Mouse (Mus musculus): Measurements from ENCODE around the gene Gemin2. TPM values are rescaled to one million over a fixed set of nuclear protein-coding genes. Genes with fewer than 3 reads are reported as not detected.
"Not testable (repeated sequence)": the region's sequence is repeated elsewhere in the genome, so short reads cannot be mapped to it uniquely, and the experiment has no call there.

The Gemin2 gene
- polyA plus RNA-seq (2015; fragmentation: Nextera tagmentation; extraction: Ambion mirVana), result 30.3 and 30.7 TPM in 2 replicates

DNA sequence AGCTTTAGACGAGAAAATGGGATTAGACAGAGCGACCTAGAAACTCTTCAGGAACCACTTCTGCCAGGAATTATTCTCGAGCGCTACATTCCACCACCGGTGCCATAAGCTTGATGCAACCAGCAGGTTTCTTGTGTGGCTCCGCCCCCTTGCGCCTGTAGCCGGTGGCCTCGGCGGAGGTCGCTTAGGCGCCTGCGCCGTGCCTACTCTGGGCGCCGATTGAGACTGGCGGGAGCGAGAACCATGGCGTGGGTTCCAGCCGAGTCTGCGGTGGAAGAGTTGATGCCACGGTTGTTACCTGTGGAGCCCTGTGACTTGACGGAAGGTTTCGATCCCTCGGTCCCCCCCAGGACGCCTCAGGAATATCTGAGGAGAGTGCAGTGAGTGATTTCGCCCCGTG lies at the start of gene Gemin2:
TSS of gene Gemin2 (plus strand) at position 160 of the 400 bp plus-strand sequence.
- Histone ChIP-seq H3K4me1 (ENCODE audit: insufficient read depth, low read length) (peaks cover 26% of the 10 kb centered on the region), H3K27ac (ENCODE audit: low read length) (peak within 1 kb of the TSS; percentile 93), H3K36me3 (ENCODE audit: insufficient read depth, low read length) (peaks cover 10% of the 10 kb centered on the region), H3K27me3 (ENCODE audit: insufficient read depth, low read length) (no peaks in the 10 kb centered on the region), H3K4me3 (ENCODE audit: low read length) (peak within 1 kb of the TSS; percentile 76), H3K9me3 (ENCODE audit: low read length) (no peaks in the 10 kb centered on the region), H3K9ac (replicated peaks; ENCODE audit: low read length) (peak within 1 kb of the TSS; percentile 84), H3K4me2 (replicated peaks; ENCODE audit: low read depth, low read length) (peak within 1 kb of the TSS; percentile 77)
- ATAC-seq (ENCODE audit: low FRiP score, low TSS enrichment), result peak; percentile 79
- WGBS, result 0% methylated on average over 28 of the region's 28 CpGs

DNA sequence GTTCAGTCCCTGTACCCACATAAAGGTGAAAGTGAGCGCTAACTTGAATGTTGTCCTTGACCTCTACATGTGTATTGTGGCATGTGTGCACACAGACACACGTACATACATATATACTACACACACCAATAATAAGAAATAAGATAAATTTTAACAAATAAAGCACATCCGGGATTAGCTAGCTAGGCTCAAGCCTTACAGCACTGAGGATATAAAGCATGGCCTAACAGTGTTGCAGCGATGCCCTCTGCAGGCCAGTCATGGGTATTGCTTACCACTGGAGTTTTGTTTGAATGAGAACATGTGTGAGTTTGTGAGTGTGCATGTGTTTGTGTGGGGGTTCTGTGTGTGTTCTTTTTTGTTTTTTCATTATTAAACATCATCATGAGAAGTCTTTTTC lies 48.6 kb upstream of the Gemin2 start:
- H3K9ac ChIP-seq (replicated peaks; ENCODE audit: low read length), result no peak overlapping the region
- no peak overlapping the region for H3K4me3 ChIP-seq (ENCODE audit: low read length)
- no peaks in the 10 kb centered on the region for H3K4me1 ChIP-seq (ENCODE audit: insufficient read depth, low read length)
- no peak overlapping the region for H3K27ac ChIP-seq (ENCODE audit: low read length)
- peak; percentile 42; the same call in 1 of the 2 replicates for ATAC-seq (ENCODE audit: low FRiP score, low TSS enrichment)
- no peaks in the 10 kb centered on the region for H3K27me3 ChIP-seq (ENCODE audit: insufficient read depth, low read length)
- WGBS, result 70% methylated on average over 4 of the region's 4 CpGs
- no peak overlapping the region for H3K4me2 ChIP-seq (replicated peaks; ENCODE audit: low read depth, low read length)
- peaks cover 53% of the 10 kb centered on the region for H3K36me3 ChIP-seq (ENCODE audit: insufficient read depth, low read length)
- H3K9me3 ChIP-seq (ENCODE audit: low read length), result no peaks in the 10 kb centered on the region

DNA sequence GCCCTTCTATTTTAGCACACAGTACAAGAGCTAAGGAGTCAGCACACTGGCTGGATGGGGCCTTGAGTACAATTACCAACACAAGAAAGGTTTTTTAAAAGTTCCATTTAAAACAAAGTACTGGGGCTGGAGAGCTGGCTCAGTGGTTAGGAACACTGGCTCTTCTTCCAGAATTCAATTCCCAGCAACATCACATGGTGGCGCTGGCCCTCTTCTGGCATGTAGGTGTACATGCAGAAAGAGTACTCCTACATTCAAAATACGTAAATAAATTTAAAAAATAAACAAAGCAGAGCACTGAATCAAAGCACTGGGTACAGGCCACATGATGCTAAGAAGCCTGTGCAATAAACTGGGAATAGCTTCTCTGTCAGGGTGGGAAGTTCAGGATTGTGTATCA lies 36.2 kb upstream of the Gemin2 start:
- no peak overlapping the region for H3K9ac ChIP-seq (replicated peaks; ENCODE audit: low read length)
- H3K27ac ChIP-seq (ENCODE audit: low read length), result no peak overlapping the region
- H3K4me3 ChIP-seq (ENCODE audit: low read length), result no peak overlapping the region
- no peaks in the 10 kb centered on the region for H3K27me3 ChIP-seq (ENCODE audit: insufficient read depth, low read length)
- peaks cover 56% of the 10 kb centered on the region for H3K36me3 ChIP-seq (ENCODE audit: insufficient read depth, low read length)
- no peaks in the 10 kb centered on the region for H3K4me1 ChIP-seq (ENCODE audit: insufficient read depth, low read length)
- ATAC-seq (ENCODE audit: low FRiP score, low TSS enrichment), result no peak
- H3K4me2 ChIP-seq (replicated peaks; ENCODE audit: low read depth, low read length), result no peak overlapping the region
- WGBS, result 84% methylated on average over 2 of the region's 2 CpGs
- H3K9me3 ChIP-seq (ENCODE audit: low read length), result no peaks in the 10 kb centered on the region

DNA sequence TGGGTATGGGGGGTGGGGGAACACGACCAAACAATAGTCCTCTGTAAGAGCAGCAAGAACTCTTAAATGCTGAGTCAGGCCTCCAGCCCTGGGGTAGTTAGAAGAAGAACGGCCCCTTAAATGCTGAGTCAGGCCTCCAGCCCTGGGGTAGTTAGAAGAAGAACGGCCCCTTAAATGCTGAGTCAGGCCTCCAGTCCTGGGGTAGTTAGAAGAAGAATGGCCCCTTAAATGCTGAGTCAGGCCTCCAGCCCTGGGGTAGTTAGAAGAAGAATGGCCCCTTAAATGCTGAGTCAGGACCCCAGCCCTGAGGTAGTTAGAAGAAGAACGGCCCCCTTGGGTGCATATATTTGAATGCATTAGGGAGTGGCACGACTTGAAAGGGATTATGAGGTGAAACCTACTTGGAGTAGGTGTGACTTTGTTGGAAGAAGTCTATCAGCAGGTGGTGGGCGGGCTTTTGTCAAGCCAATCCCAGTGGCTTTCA lies 32.0 kb upstream of the Gemin2 start:
- not testable (repeated sequence) for H3K27ac ChIP-seq (ENCODE audit: low read length); H3K4me3 ChIP-seq (ENCODE audit: low read length); H3K9ac ChIP-seq (replicated peaks; ENCODE audit: low read length); H3K4me2 ChIP-seq (replicated peaks; ENCODE audit: low read depth, low read length); H3K4me1 ChIP-seq (ENCODE audit: insufficient read depth, low read length); H3K9me3 ChIP-seq (ENCODE audit: low read length); H3K27me3 ChIP-seq (ENCODE audit: insufficient read depth, low read length); ATAC-seq (ENCODE audit: low FRiP score, low TSS enrichment)
- 75% methylated on average over 6 of the region's 6 CpGs for WGBS
- peaks cover 65% of the 10 kb centered on the region for H3K36me3 ChIP-seq (ENCODE audit: insufficient read depth, low read length)

DNA sequence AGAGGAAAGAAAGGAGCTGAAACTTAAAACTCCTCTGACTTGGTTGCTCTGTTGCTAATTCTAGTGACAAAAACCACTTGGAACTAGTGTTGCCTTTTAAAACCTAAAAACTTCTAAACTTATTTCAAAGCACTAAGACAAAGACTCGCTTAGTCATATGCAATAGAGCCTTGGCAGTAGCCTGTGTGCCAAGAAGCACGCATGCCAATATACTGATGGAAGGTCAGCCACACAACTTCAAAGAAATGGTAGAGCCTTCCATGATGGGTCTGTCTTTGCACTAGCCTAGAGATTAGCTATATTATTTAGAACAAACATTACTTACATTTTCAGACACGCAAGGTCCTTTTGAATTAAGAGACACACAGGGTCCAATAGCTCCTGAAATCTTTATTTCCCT lies 27.4 kb upstream of the Gemin2 start:
- ATAC-seq (ENCODE audit: low FRiP score, low TSS enrichment), result no peak
- Histone ChIP-seq H3K9me3 (ENCODE audit: low read length) (no peaks in the 10 kb centered on the region), H3K9ac (replicated peaks; ENCODE audit: low read length) (no peak overlapping the region), H3K36me3 (ENCODE audit: insufficient read depth, low read length) (peaks cover 64% of the 10 kb centered on the region), H3K4me2 (replicated peaks; ENCODE audit: low read depth, low read length) (no peak overlapping the region), H3K4me3 (ENCODE audit: low read length) (no peak overlapping the region), H3K27ac (ENCODE audit: low read length) (no peak overlapping the region), H3K27me3 (ENCODE audit: insufficient read depth, low read length) (no peaks in the 10 kb centered on the region), H3K4me1 (ENCODE audit: insufficient read depth, low read length) (no peaks in the 10 kb centered on the region)
- WGBS, result 98% methylated on average over 3 of the region's 3 CpGs

DNA sequence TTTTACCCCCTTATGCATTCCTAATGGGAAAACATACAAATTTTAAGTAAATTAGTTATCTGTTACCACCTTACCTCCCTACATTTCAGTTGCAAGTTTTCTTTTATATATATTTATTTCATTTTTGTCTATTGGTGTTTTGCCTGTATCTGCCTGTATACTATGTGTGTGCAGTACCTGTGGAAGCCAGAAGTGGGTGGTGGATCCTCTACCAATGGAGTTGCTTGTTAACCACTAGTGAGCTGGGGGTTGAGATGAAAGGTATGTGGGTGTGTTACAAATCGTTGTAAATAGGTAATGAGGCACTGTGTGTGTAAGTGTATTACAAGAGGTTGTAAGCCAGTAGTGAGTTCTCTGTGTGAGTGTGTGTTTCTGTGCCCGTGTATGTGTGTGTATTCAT lies 2.7 kb upstream of the Gemin2 start:
- Histone ChIP-seq H3K9me3 (ENCODE audit: low read length) (no peaks in the 10 kb centered on the region), H3K27me3 (ENCODE audit: insufficient read depth, low read length) (no peaks in the 10 kb centered on the region), H3K4me2 (replicated peaks; ENCODE audit: low read depth, low read length) (peak overlapping the region; percentile 77), H3K36me3 (ENCODE audit: insufficient read depth, low read length) (peaks cover 11% of the 10 kb centered on the region), H3K9ac (replicated peaks; ENCODE audit: low read length) (no peak overlapping the region), H3K27ac (ENCODE audit: low read length) (no peak overlapping the region), H3K4me3 (ENCODE audit: low read length) (peak overlapping the region; percentile 76), H3K4me1 (ENCODE audit: insufficient read depth, low read length) (peaks cover 33% of the 10 kb centered on the region)
- WGBS, result 58% methylated on average over 2 of the region's 2 CpGs
- ATAC-seq (ENCODE audit: low FRiP score, low TSS enrichment), result no peak

DNA sequence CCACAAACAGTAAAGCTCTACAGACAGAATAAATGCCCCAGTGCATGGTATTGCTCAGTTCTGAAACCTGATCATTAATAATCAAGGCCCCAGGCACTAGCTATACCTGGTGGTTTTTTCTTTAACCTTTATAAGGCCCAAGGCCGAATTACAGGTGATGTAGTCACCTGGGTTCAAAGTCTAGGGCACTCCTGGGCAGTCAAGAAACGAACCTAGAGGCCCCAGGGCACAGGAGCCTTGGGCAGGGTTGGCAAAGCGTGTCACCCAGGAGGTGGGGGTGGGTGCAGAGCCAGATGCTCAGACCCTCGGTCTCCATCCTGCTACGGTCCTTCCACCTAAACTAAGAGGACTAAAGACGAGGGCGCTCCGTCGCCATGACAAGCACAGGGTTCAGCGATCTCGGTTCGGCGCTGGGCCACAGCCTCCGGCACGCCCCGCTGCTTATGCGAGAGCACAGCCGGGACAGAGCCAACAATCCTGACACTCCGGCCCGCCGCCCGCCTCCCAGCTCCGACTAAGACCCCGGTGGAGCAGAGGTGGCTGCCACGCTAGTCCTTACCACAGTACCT lies 1.8 kb upstream of the Gemin2 start:
- peak overlapping the region; percentile 85 for H3K9ac ChIP-seq (replicated peaks; ENCODE audit: low read length)
- no peaks in the 10 kb centered on the region for H3K27me3 ChIP-seq (ENCODE audit: insufficient read depth, low read length)
- H3K27ac ChIP-seq (ENCODE audit: low read length), result peak overlapping the region; percentile 90
- peak overlapping the region; percentile 77 for H3K4me2 ChIP-seq (replicated peaks; ENCODE audit: low read depth, low read length)
- H3K9me3 ChIP-seq (ENCODE audit: low read length), result no peaks in the 10 kb centered on the region
- ATAC-seq (ENCODE audit: low FRiP score, low TSS enrichment), result no peak
- peaks cover 33% of the 10 kb centered on the region for H3K4me1 ChIP-seq (ENCODE audit: insufficient read depth, low read length)
- under 1% methylated on average over 25 of the region's 25 CpGs for WGBS
- peak overlapping the region; percentile 76 for H3K4me3 ChIP-seq (ENCODE audit: low read length)
- peaks cover 5% of the 10 kb centered on the region for H3K36me3 ChIP-seq (ENCODE audit: insufficient read depth, low read length)

DNA sequence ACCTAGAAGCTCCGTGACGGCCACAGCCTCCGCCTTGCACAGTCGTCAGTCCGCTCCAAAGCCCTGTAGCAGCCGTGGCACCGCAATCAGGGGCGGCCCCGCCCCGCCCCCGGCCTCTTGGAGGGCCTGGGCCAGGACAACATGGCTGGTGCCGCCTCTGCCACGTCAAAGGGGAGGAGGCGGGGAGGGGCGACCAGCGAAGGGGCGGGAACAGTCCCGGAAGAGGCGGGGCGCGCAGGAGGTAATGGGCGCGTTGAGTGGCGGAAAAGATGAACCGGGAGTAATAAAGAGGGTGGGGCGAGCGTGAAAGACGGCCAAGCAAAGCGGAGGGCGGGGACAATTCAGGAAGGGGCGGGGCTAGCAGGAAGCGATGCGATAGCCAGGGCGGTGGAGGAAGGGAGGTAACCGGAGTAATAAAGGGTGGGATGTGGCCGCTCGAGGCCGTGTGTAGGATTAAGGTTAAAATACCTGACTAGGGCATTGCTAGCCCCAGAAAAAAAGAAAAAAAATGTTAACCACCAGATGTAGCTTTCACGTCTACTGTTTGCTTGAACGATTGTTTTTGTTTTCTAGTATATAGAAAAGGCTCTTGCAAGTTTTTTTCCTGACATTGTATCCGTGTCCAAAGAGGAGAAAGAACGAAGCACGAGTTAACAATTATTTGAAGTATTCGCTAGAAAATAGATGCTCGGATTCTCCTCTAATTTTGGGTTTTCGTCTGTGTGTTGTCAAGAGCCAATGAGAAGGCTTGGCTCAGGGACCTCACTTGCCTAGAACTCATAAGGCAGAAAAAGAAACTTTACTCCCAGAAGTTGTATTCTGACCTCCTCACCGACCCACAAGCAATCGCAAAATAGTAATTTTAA lies 1.1 kb upstream of the Gemin2 start, which contains the start of gene Sec23a:
TSS of gene Sec23a (minus strand) at position 174 of the 866 bp plus-strand sequence.
- H3K4me3 ChIP-seq (ENCODE audit: low read length), result peak within 1 kb of the TSS; percentile 76
- WGBS, result under 1% methylated on average over 47 of the region's 48 CpGs
- peak within 1 kb of the TSS; percentile 85 for H3K9ac ChIP-seq (replicated peaks; ENCODE audit: low read length)
- no peaks in the 10 kb centered on the region for H3K27me3 ChIP-seq (ENCODE audit: insufficient read depth, low read length)
- peak within 1 kb of the TSS; percentile 77 for H3K4me2 ChIP-seq (replicated peaks; ENCODE audit: low read depth, low read length)
- H3K36me3 ChIP-seq (ENCODE audit: insufficient read depth, low read length), result no peaks in the 10 kb centered on the region
- no peaks in the 10 kb centered on the region for H3K9me3 ChIP-seq (ENCODE audit: low read length)
- peaks cover 33% of the 10 kb centered on the region for H3K4me1 ChIP-seq (ENCODE audit: insufficient read depth, low read length)
- peak within 1 kb of the TSS; percentile 93 for H3K27ac ChIP-seq (ENCODE audit: low read length)
- ATAC-seq (ENCODE audit: low FRiP score, low TSS enrichment), result peak; percentile 97

DNA sequence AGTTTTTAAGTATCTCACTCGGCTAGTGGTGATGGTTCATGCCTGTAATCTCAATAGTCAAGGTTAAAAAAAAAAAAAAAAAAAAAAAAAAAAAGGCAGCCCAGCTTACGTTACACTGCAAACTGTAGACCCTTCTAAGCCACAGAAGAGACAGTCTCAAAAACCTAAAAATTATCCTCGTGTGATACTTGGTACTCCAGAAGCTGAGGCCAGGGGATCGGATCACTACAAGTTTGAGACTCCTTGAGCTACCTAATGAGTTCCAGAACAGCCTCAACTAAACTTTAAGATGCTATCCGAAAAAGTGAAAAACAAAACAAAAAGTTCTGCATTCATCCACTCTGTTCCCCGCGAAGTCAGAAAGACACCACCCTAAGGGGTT lies 492 bp upstream of the Gemin2 start:
- Histone ChIP-seq H3K27ac (ENCODE audit: low read length) (peak overlapping the region; percentile 93), H3K9me3 (ENCODE audit: low read length) (no peaks in the 10 kb centered on the region), H3K9ac (replicated peaks; ENCODE audit: low read length) (peak overlapping the region; percentile 84), H3K4me1 (ENCODE audit: insufficient read depth, low read length) (peaks cover 31% of the 10 kb centered on the region), H3K36me3 (ENCODE audit: insufficient read depth, low read length) (peaks cover 5% of the 10 kb centered on the region; the same call in 1 of the 2 replicates), H3K4me3 (ENCODE audit: low read length) (peak overlapping the region; percentile 76), H3K4me2 (replicated peaks; ENCODE audit: low read depth, low read length) (peak overlapping the region; percentile 77), H3K27me3 (ENCODE audit: insufficient read depth, low read length) (no peaks in the 10 kb centered on the region)
- no peak for ATAC-seq (ENCODE audit: low FRiP score, low TSS enrichment)
- under 1% methylated on average over 7 of the region's 7 CpGs for WGBS

DNA sequence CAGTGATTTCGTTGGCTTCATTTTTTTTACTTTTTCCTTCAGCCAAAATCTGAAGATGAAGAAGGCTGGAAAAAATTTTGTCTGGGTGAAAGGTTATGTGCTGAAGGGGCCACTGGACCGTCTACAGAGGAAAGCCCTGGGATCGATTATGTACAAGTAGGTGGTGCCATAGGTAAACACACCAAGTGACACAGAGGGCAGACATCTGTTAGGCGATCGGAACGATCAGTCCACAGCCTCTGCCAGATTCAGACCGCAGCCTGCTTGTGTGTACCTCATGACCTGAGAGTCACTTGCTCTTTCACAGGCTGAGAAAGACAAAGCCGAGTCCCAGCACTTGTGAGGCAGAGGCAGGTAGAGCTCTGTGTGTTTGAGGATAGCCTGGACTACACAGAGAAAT lies 4.8 kb downstream of the Gemin2 start:
- no peaks in the 10 kb centered on the region for H3K4me1 ChIP-seq (ENCODE audit: insufficient read depth, low read length)
- no peaks in the 10 kb centered on the region for H3K9me3 ChIP-seq (ENCODE audit: low read length)
- H3K36me3 ChIP-seq (ENCODE audit: insufficient read depth, low read length), result peaks cover 34% of the 10 kb centered on the region
- no peak overlapping the region for H3K27ac ChIP-seq (ENCODE audit: low read length)
- H3K27me3 ChIP-seq (ENCODE audit: insufficient read depth, low read length), result no peaks in the 10 kb centered on the region
- no peak overlapping the region for H3K4me2 ChIP-seq (replicated peaks; ENCODE audit: low read depth, low read length)
- 85% methylated on average over 8 of the region's 8 CpGs for WGBS
- ATAC-seq (ENCODE audit: low FRiP score, low TSS enrichment), result no peak
- no peak overlapping the region for H3K9ac ChIP-seq (replicated peaks; ENCODE audit: low read length)
- H3K4me3 ChIP-seq (ENCODE audit: low read length), result no peak overlapping the region

Data from kidney, embryonic 16.5 days (tissue).